Mouse (Mus musculus) natural killer cell, adult 2 months (primary cell): ENCODE results near the gene Ciao1.
"Not testable (repeated sequence)": the region's sequence is repeated elsewhere in the genome, so short reads cannot be mapped to it uniquely, and the experiment has no call there.

ENCODE experiments used
- DNase-seq, 2 experiments: peaks; one replicate each; pipeline ENCODE4 v3.0.0; 2022; ENCODE audit warnings: low spot score in 2 of 2

Gene Ciao1

DNA sequence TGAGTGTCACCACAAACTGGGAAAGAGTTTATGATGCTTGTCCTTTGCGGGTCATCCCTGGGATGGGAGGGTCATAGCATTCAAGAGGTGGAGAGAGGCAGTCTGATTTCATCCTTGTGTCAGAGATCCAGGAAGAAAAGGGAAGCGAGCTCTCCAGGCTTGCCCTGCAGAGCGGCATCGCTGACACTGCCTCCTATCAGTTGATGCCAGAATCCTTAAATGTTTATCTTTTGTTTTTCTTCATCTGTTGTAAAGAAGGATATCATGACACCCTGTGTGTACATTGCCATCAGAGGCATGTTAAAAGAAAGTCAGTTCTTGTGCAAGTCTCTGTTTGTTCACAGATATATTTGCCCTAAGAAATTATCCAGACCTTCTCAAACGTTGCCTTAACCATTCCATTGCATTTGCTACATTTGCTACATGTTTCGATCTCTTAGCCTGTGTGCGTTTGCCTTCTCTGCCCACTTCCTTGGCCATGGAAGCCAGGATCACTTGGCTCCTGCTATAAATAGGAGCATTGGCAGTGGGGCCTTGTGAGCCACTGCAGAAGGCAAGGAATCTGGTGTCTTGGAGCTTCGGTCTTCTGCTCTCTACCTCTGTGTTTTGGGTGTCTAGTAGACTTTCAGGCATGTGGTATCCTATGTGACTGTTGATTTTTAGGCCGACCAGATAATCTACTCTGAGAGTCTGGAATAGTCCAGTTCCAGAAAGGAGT lies 2.8 kb upstream of the Ciao1 start:
- DNase-seq: no peak

DNA sequence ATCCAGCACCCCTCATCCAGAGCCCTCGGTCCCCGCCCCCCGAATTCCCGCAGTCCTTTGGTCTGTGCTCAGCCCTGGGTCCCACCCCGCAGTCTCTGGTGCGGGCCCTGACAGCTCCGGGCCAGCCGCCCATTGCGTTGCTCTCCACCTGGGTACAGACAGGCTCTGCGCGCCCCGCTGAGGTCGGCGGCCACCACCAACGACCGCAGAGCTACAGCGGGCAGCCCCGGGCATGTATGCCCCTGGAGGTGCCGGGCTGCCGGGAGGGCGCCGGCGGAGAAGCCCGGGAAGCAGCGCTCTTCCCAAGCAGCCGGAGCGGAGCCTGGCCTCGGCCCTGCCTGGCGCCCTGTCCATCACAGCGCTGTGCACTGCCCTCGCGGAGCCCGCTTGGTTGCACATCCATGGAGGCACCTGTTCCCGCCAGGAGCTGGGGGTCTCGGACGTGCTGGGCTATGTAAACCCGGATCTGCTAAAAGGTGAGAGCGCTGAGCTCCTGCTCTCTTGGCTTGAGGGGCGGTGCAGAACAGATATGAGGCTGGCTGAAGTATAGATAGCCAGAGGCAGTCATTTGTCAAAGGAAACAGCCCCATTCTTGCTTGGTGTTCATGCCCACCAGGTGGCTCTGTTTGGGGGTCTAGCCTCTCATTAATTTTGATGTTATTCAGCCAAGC lies 853 bp upstream of the Ciao1 start:
- DNase-seq: peak; percentile 35 to 55

DNA sequence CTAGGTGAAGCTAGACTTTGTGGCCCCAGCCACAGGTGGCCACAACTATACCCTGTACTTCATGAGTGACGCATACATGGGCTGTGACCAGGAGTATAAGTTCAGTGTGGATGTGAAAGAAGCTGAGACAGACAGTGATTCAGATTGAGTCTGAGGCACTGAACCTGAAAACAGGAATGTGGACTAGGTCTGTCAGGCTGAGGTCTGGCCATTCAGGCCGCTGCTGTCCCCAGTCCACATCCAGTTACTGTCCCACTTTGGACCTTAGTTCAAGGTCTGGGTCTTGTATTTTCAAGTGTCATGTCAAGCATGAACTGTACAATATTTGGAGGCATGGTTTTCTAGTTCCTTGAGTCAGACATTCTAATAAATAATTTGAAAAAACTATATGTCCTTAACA lies 7.6 kb downstream of the Ciao1 start:
- no peak for DNase-seq

DNA sequence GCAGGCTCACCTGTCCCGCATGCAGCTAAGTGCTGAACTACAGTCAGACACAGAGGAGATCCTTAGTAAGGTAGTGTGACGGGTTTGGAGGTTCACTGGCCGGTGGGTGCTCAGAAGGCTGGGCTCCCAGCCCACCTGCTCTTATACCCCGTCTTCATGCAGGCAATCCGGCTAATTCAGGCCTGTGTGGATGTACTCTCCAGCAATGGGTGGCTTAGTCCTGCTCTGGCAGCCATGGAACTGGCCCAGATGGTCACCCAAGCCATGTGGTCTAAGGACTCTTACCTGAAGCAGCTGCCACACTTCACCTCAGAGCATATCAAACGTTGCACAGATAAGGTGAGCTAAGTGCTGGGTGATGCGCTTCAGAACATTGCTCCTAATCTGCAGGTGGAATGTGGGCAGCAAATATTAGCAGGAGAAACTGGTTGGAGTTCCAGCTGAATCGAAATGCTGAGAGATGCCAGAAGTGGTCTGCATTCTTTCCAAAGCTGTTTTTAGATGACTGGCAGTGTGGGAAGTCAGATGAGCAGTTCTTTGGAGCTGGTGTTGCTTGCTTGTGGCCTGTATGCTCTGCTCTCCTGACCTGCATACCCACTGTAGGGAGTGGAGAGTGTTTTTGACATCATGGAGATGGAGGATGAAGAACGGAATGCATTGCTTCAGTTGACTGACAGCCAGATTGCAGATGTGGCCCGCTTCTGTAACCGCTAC lies 9.6 kb downstream of the Ciao1 start:
- no peak for DNase-seq

DNA sequence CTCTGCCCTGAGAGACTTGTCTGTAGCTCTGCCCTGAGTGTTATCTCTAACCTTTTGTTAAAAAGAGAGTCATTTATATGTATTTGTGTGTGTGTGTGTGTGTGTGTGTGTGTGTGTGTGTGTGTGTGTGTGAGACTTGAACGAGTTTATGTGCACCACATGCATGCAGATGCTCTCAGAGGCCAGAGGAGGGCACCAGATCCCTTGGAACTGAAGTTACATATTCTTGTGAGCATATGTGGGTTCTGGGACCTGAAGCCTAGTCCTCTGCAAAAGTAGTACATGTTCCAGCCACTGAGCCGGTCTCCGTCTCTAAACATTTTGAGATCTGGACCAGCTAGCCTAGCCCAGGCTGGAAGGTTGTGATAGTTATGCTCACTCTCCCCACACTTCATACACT lies 22.4 kb downstream of the Ciao1 start:
- DNase-seq: no peak

DNA sequence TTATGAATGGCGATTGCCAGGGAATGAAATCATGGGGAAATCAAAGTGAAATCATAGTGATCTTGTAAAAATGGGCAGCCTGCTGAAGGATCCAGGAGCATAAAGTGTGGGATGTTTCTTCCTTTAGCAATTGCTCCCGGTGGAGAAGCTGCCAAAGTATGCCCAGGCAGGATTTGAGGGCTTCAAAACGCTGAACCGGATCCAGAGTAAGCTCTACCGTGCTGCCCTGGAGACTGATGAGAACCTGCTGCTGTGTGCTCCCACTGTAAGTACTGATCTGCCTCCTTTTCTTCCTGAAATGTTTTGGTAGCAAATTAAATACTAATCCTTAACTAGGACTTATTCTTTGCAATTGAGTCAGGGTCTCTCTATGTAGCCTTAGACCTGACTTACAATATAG lies 29.9 kb downstream of the Ciao1 start:
- no peak for DNase-seq

DNA sequence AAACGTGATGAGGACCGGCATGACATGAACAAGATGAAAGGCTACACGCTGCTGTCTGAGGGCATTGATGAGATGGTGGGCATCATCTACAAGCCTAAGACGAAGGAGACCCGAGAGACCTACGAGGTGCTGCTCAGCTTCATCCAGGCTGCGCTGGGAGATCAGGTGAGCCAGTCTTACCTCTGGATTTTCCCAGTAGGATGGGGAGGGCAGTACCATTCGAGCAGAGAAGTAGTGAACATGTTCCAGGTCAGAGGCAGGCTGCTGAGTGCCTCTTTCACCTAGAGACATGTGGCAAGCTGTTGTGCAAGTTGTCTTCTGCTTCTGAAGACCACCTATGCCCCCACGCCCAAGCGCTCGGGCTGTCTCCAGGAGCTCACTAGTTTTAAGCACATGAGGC lies 36.9 kb downstream of the Ciao1 start:
- no peak for DNase-seq

DNA sequence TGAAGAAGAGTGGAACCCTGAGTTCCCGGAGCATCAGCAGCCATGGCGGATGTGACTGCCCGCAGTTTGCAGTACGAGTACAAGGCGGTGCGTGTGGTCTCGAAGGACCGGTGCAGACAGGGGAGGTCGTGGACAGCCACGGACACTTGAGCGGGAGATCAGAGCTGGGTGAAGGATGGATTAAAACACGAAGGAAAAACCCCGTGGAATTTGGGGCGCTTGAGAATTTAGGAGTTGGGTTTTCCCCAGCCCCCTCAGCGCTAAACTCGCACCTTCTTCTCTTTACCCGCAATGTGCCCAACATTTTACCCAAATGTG lies 39.2 kb downstream of the Ciao1 start:
- no peak for DNase-seq

DNA sequence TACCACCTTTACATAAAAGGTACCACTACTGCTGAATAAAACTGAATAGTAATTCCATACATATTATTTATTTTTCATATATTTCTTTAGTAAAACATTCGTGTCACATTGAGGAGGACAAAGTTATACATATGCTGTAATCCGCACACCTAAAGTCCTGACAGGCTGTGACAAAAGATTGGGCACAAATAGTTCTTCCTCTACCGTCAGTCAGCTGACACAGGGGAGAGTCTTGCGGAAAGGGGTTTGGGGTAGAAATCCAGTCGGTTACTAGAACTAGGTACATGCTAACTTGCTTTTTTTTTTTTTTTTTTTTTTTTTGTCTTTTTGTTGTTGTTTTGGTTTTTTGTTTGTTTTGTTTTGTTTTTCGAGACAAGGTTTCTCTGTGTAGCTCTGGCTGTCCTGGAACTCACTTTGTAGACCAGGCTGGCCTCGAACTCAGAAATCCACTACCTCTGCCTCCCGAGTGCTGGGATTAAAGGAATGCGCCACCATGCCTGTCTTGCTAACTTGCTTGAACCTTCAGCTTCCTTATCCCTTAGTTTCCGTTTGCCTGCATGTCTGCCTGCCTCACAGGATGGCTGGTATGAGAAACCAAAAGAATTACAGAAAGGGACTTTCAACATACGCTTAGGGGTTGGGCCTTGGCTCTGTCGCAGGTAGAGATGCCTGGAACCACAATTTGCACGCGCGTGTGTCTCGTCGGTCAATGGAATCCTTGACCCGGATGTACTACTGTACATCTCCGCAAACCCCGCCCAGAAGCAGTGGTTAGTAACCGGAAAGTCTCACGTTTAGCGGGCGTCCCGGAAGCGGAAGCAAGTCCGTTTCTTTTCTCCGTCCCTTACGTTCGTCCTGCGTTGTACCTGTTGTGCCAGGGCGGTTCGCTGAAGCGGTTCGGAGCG lies 39.8 kb downstream of the Ciao1 start, which contains the start of the genes 1810024B03Rik and Snrnp200:
TSS of gene 1810024B03Rik (minus strand) at position 734 of the 905 bp plus-strand sequence.
TSS of gene Snrnp200 (plus strand) at position 840 of the 905 bp plus-strand sequence.
- DNase-seq: peak; percentile 94 to 95

DNA sequence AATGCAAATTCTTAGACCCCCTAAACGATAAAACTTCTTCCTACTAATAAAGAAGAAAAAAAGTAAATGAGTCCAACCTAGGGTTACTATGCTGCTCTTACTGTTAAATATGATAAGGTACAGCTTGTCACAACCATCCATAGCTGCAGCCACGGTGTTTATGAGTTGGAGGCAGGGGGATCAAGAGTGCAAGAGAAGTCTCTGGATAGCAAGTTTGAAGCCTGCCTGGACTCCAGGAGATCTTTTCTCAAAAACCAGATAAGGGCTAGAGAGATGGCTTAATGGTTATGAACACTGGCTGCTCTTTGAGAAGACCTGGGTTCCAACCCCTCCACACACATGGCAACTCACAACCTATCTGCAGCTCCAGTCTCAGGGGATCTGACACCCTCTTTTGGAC lies 40.7 kb downstream of the Ciao1 start:
- DNase-seq: no peak

DNA sequence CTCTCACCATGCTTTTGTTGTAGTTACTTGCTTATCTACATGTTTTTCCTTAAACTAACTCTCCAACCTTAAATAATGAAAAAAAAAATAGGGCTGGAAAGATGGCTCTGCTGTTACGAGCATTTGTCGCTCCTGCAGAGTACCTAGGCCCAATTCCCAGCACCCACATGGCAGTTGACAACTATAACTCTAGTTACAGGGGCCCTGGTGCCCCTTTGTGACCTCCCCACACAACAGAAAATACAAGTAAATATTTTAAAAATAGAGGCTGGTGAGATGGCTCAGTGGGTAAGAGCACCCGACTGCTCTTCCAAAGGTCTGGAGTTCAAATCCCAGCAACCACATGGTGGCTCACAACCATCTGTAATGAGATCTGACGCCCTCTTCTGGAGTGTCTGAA lies 41.7 kb downstream of the Ciao1 start:
- DNase-seq: not testable (repeated sequence)

DNA sequence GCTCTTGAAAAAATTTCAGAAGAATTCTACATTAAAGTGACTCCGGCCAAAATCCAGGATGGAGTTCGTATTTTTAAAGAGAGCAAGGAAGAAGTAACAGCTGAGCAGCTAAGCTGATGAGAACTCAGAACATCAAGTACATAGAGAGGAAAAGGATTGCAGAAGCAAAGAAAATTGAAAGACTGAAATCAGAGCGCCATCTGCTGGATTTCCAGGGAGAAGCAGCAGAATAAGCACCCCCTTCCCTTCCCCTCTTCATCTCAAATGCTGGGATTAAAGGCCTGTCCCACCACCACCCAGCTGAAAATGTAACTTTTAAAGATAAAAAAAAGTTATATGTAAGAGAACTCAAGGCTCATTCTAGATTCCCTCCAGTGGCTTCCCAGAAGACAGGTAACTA lies 42.7 kb downstream of the Ciao1 start:
- peak; percentile 53 to 67 for DNase-seq
